Mouse (Mus musculus): ENCODE data around the gene 2810408A11Rik.

The 2810408A11Rik gene

GRCm38 (mm10) chr11:69911701-69912100 is 10.9 kb upstream of the 2810408A11Rik start:
- no peak for DNase-seq

- no peak for DNase-seq
Observed at GRCm38 (mm10) chr11:69910781-69911560, 10.2 kb upstream of the 2810408A11Rik start.

GRCm38 (mm10) chr11:69910177-69910576 is 9.4 kb upstream of the 2810408A11Rik start:
- DNase-seq: no peak

- no peak for DNase-seq
Observed at GRCm38 (mm10) chr11:69909174-69909573, 8.4 kb upstream of the 2810408A11Rik start.

- no peak for DNase-seq
Observed at GRCm38 (mm10) chr11:69908645-69909044, 7.9 kb upstream of the 2810408A11Rik start.

GRCm38 (mm10) chr11:69904311-69904710 is 3.5 kb upstream of the 2810408A11Rik start:
- peak in 1 of 2 experiments; percentile 26 for DNase-seq

- DNase-seq: no peak
Observed at GRCm38 (mm10) chr11:69902972-69903371, 2.2 kb upstream of the 2810408A11Rik start.

- peak in 1 of 2 experiments; percentile 36 for DNase-seq
Observed at GRCm38 (mm10) chr11:69901993-69902392, 1.2 kb upstream of the 2810408A11Rik start.

- DNase-seq: peak; percentile 94 to 98
Observed at GRCm38 (mm10) chr11:69901406-69901846, 639 bp upstream of the 2810408A11Rik start.

GRCm38 (mm10) chr11:69899870-69900269 is 917 bp downstream of the 2810408A11Rik start:
- no peak for DNase-seq

- DNase-seq: peak in 1 of 2 experiments; percentile 19
Observed at GRCm38 (mm10) chr11:69895291-69895690, 5.5 kb downstream of the 2810408A11Rik start, which contains the start of gene Acap1. Acap1 (minus strand) TSS chr11:69895539.

- DNase-seq: peak; percentile 54 to 58
Observed at GRCm38 (mm10) chr11:69894671-69895070, 6.1 kb downstream of the 2810408A11Rik start.

- DNase-seq: peak; percentile 50 to 65
Observed at GRCm38 (mm10) chr11:69891482-69891881, 9.3 kb downstream of the 2810408A11Rik start.

- DNase-seq: peak in 1 of 2 experiments; percentile 52
Observed at GRCm38 (mm10) chr11:69886907-69887635, 13.7 kb downstream of the 2810408A11Rik start.

- no peak for DNase-seq
Observed at GRCm38 (mm10) chr11:69884663-69885062, 16.1 kb downstream of the 2810408A11Rik start.

- DNase-seq: peak in 1 of 2 experiments; percentile 28
Observed at GRCm38 (mm10) chr11:69884240-69884639, 16.5 kb downstream of the 2810408A11Rik start.

GRCm38 (mm10) chr11:69883527-69884151 is 17.1 kb downstream of the 2810408A11Rik start:
- no peak for DNase-seq

GRCm38 (mm10) chr11:69883066-69883465 is 17.7 kb downstream of the 2810408A11Rik start:
- DNase-seq: peak in 1 of 2 experiments; percentile 49

- no peak for DNase-seq
Observed at GRCm38 (mm10) chr11:69881787-69882670, 18.8 kb downstream of the 2810408A11Rik start.

- peak; percentile 94 to 96 for DNase-seq
Observed at GRCm38 (mm10) chr11:69880853-69881603, 19.8 kb downstream of the 2810408A11Rik start, which contains the start of gene Kctd11. Kctd11 (minus strand) TSS chr11:69881406.

- peak in 1 of 2 experiments; percentile 87 for DNase-seq
Observed at GRCm38 (mm10) chr11:69880506-69880852, 20.3 kb downstream of the 2810408A11Rik start.

All from lung, postnatal 4 days (tissue).